Mouse (Mus musculus) gastrocnemius, postnatal 4 days (tissue): ENCODE measurements around the gene Cbfb. TPM values are rescaled to one million over a fixed set of nuclear protein-coding genes. Genes with fewer than 3 reads are reported as not detected.
"Not testable (repeated sequence)": the region's sequence is repeated elsewhere in the genome, so short reads cannot be mapped to it uniquely, and the experiment has no call there.

Experiments used
- DNase-seq, 2 experiments: peaks; one replicate each; pipeline ENCODE4 v3.0.0; 2021 to 2022; ENCODE audit warnings: low spot score in 2 of 2, mixed read lengths in 2 of 2
- total RNA-seq, 2 experiments: library from RNA; stranded (reverse); gene quantifications; 2 replicates each; pipeline ENCODE4 v1.2.3; 2021

The Cbfb gene
- total RNA-seq, 2 experiments from 2014 or later = 48.5 to 55.6 TPM

- no peak for DNase-seq
These were observed 7.8 kb downstream of the Cbfb start for GRCm38 (mm10) chr8:105178211-105178800.

- DNase-seq = no peak
These were observed 11.7 kb downstream of the Cbfb start for GRCm38 (mm10) chr8:105182201-105182600.

- no peak for DNase-seq
These were observed 16.1 kb downstream of the Cbfb start for GRCm38 (mm10) chr8:105186467-105187005.

- DNase-seq = no peak
These were observed 21.7 kb downstream of the Cbfb start for GRCm38 (mm10) chr8:105192182-105192581.

GRCm38 (mm10) chr8:105205748-105206147 is 35.3 kb downstream of the Cbfb start:
- DNase-seq = no peak

GRCm38 (mm10) chr8:105206766-105207275 is 36.3 kb downstream of the Cbfb start:
- DNase-seq = no peak

GRCm38 (mm10) chr8:105207675-105208273 is 37.3 kb downstream of the Cbfb start:
- DNase-seq = no peak

- DNase-seq = no peak
These were observed 39.0 kb downstream of the Cbfb start for GRCm38 (mm10) chr8:105209153-105210110.

- no peak for DNase-seq
These were observed 43.6 kb downstream of the Cbfb start for GRCm38 (mm10) chr8:105214104-105214503.

- DNase-seq = no peak
These were observed 47.5 kb downstream of the Cbfb start for GRCm38 (mm10) chr8:105217926-105218522.

GRCm38 (mm10) chr8:105223850-105224249 is 53.4 kb downstream of the Cbfb start:
- DNase-seq = no peak

- peak; percentile 94 to 97 for DNase-seq
These were observed 54.2 kb downstream of the Cbfb start, which contains the start of gene D230025D16Rik for GRCm38 (mm10) chr8:105224413-105225271. TSS of gene D230025D16Rik (plus strand) at chr8:105225145.

- no peak for DNase-seq
These were observed 54.8 kb downstream of the Cbfb start for GRCm38 (mm10) chr8:105225272-105225593.

GRCm38 (mm10) chr8:105225917-105226316 is 55.4 kb downstream of the Cbfb start:
- DNase-seq = no peak

GRCm38 (mm10) chr8:105231503-105232320 is 61.2 kb downstream of the Cbfb start:
- DNase-seq = no peak

GRCm38 (mm10) chr8:105232321-105232693 is 61.8 kb downstream of the Cbfb start:
- DNase-seq = not testable (repeated sequence)

GRCm38 (mm10) chr8:105233126-105233935 is 62.9 kb downstream of the Cbfb start:
- no peak for DNase-seq

- no peak for DNase-seq
These were observed 64.7 kb downstream of the Cbfb start for GRCm38 (mm10) chr8:105235206-105235605.
